Mouse (Mus musculus) E14TG2a.4 (cell line): ENCODE measurements around the gene Parp8.

ENCODE experiments used
- CTCF ChIP-seq: conservative IDR thresholded peaks from 2 replicates; pipeline ENCODE4 v1.5.1; 2014; ENCODE audit warnings: low read length
- NANOG ChIP-seq: IDR thresholded peaks from 2 replicates; pipeline ENCODE4 v1.6.1; 2014; ENCODE audit warnings: borderline replicate concordance, low read length, mixed read lengths
- POU5F1 ChIP-seq: IDR thresholded peaks from 2 replicates; pipeline ENCODE4 v1.6.1; 2014; ENCODE audit warnings: low read length, borderline replicate concordance

DNA sequence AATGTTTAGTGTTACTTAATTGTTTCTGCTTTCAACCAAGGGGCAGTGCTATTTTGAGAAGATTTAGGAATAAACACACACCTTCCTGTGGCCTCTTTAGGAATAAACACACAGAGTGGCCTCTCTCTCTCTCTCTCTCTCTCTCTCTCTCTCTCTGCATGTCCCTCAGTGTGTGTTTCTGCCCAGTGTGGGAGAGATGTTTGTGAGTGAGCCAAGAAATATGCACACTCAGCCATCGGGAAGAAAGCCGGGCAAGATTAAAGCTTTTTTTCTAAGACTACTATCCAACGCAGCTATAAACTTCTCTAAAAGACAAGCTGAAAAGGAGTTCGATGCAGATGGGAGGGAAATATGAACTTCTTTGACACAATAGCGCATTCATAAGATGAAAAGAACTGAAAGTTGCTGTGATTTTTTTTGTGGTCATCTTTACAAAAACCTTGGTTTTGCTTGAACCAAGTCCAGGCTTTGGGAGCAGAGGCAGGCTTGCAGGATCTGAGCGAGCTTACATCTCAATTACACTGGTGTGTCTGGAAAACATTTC lies 107.9 kb downstream of the Parp8 start:
- TF ChIP-seq CTCF: no peak
- TF ChIP-seq POU5F1: no peak
- TF ChIP-seq NANOG: no peak
